Comparison of ENCODE assay signal across 8 mouse cellular contexts in the genomic region with DNA sequence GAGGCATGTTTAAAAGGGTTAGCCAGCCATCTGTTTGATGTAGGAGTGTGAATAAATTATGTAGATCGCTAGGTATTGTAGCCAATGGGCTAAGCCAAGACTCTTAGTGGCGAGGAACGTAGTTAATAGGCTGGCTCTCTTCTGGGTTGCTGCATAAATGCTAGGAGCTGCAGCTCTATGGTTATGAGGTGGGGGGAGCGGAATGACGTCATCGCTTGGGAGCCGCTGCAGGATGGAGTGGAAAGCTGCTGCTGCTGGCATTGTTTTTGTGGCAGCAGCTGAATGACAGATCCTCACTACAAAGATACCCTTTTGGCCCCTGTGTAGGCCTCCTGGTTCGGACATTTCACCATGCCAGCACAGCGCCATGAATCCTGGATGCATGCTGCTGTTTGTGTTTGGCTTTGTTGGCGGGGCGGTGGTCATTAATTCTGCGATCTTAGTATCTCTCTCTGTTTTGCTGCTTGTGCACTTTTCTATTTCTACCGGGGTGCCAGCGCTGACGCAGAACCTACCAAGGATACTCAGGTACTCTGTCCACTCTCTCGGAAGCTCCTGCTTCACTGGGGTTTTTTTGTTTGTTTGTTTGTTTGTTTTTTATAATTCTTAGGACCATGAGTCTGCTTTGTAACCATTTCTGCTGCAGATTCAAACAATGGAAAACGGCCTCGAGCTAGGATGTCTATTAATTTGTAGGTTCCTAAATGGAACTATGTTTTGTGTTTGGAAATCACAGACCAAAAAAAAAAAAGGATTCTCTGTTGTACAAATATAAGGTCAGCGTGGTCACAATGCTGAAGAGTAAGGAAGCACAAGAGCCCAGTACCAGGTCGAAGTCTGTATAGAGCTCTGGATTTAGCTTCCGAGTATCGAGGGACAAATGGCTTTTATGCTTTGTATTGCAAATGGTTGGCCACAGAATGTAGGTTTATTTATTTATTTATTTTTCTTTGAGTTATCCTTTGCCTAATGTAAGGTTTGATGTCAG. TPM values are rescaled to one million over a fixed set of nuclear protein-coding genes. Genes with fewer than 3 reads are reported as not detected.
A peak's percentile ranks its signal among the peaks of the same experiment; 100 is the strongest.
DNase-seq lines count a peak whose midpoint lies in the region; ATAC-seq lines count a peak whose summit lies in the region.

No protein-coding gene starts in this region.

- no peaks in the 10 kb centered on the region for H3K27me3 ChIP-seq in forebrain, embryonic 10.5 days (ENCODE audit: poor library complexity, severe bottlenecking)
- H3K27me3 ChIP-seq in heart, embryonic 11.5 days (ENCODE audit: control insufficient read depth, insufficient read depth, low read length): no peaks in the 10 kb centered on the region
- H3K27me3 ChIP-seq in kidney, embryonic 14.5 days (ENCODE audit: control insufficient read depth, insufficient read depth, low read length): no peaks in the 10 kb centered on the region
- H3K27me3 ChIP-seq in limb, embryonic 12.5 days: no peaks in the 10 kb centered on the region
- H3K27me3 ChIP-seq in midbrain, embryonic 15.5 days (replicated peaks): no peaks in the 10 kb centered on the region

- H3K4me3 ChIP-seq in forebrain, embryonic 10.5 days: peak overlapping the region; percentile 65
- peak overlapping the region; percentile 51 for H3K4me3 ChIP-seq in heart, embryonic 11.5 days (ENCODE audit: low read depth, low read length)
- H3K4me3 ChIP-seq in kidney, embryonic 14.5 days (ENCODE audit: low read length): peak overlapping the region; percentile 59
- H3K4me3 ChIP-seq in limb, embryonic 12.5 days (replicated peaks): peak overlapping the region; percentile 58
- H3K4me3 ChIP-seq in midbrain, embryonic 15.5 days: peak overlapping the region; percentile 51

- ATAC-seq in heart, embryonic 11.5 days (replicated peaks; ENCODE audit: insufficient number of reproducible peaks, low FRiP score, low TSS enrichment): peak; percentile 80
- ATAC-seq in kidney, embryonic 14.5 days (ENCODE audit: low FRiP score, low TSS enrichment): peak; percentile 99
- ATAC-seq in limb, embryonic 12.5 days (ENCODE audit: insufficient number of reproducible peaks, insufficient read depth, low FRiP score, low TSS enrichment, low read depth): peak; percentile 98
- peak; percentile 99 for ATAC-seq in midbrain, embryonic 15.5 days (replicated peaks)

- H3K9me3 ChIP-seq in forebrain, embryonic 10.5 days: no peaks in the 10 kb centered on the region
- no peaks in the 10 kb centered on the region for H3K9me3 ChIP-seq in heart, embryonic 11.5 days (replicated peaks; ENCODE audit: control insufficient read depth, low read length)
- no peaks in the 10 kb centered on the region for H3K9me3 ChIP-seq in kidney, embryonic 14.5 days (ENCODE audit: control insufficient read depth, low read length)
- H3K9me3 ChIP-seq in limb, embryonic 12.5 days: no peaks in the 10 kb centered on the region
- H3K9me3 ChIP-seq in midbrain, embryonic 15.5 days: no peaks in the 10 kb centered on the region

- peaks cover 17% of the 10 kb centered on the region for H3K36me3 ChIP-seq in forebrain, embryonic 10.5 days (replicated peaks)
- peaks cover 8% of the 10 kb centered on the region; the same call in 1 of the 2 replicates for H3K36me3 ChIP-seq in heart, embryonic 11.5 days (ENCODE audit: control insufficient read depth, insufficient read depth, low read length)
- H3K36me3 ChIP-seq in kidney, embryonic 14.5 days (ENCODE audit: control insufficient read depth, insufficient read depth, low read length): peaks cover 9% of the 10 kb centered on the region; the same call in 1 of the 2 replicates
- peaks cover 10% of the 10 kb centered on the region for H3K36me3 ChIP-seq in limb, embryonic 12.5 days
- H3K36me3 ChIP-seq in midbrain, embryonic 15.5 days (replicated peaks): no peaks in the 10 kb centered on the region; the same call in none of the 2 replicates

- peak overlapping the region; percentile 65 for H3K4me2 ChIP-seq in heart, embryonic 11.5 days
- H3K4me2 ChIP-seq in kidney, embryonic 14.5 days (replicated peaks; ENCODE audit: low read depth, low read length): peak overlapping the region; percentile 73
- H3K4me2 ChIP-seq in limb, embryonic 12.5 days: peak overlapping the region; percentile 76
- H3K4me2 ChIP-seq in midbrain, embryonic 15.5 days: peak overlapping the region; percentile 54

- 5% methylated on average over 22 of the region's 22 CpGs for WGBS in forebrain, embryonic 10.5 days
- 11% methylated on average over 22 of the region's 22 CpGs for WGBS in heart, embryonic 11.5 days (ENCODE audit: insufficient replicate concordance)
- WGBS in kidney, embryonic 14.5 days: 2% methylated on average over 22 of the region's 22 CpGs
- 4% methylated on average over 22 of the region's 22 CpGs for WGBS in limb, embryonic 12.5 days
- WGBS in midbrain, embryonic 15.5 days: 2% methylated on average over 22 of the region's 22 CpGs

- peak; percentile 17 for DNase-seq in thymus, postnatal 4 days
- DNase-seq in thymus, postnatal 25 days: no peak
- peak; percentile 95 for DNase-seq in forebrain, embryonic 10.5 days (ENCODE audit: extremely low spot score, low spot score)
- DNase-seq in telencephalon, adult 2 months (ENCODE audit: low read depth, low spot score): peak; percentile 98

- H3K9ac ChIP-seq in heart, embryonic 11.5 days (ENCODE audit: low read depth, low read length): peak overlapping the region; percentile 63
- peak overlapping the region; percentile 69 for H3K9ac ChIP-seq in kidney, embryonic 14.5 days (ENCODE audit: low read depth, low read length)
- H3K9ac ChIP-seq in limb, embryonic 12.5 days (replicated peaks): peak overlapping the region; percentile 73
- peak overlapping the region; percentile 58 for H3K9ac ChIP-seq in midbrain, embryonic 15.5 days

- peak overlapping the region; percentile 92 for H3K27ac ChIP-seq in forebrain, embryonic 10.5 days
- peak overlapping the region; percentile 60 for H3K27ac ChIP-seq in heart, embryonic 11.5 days (ENCODE audit: low read depth, low read length)
- H3K27ac ChIP-seq in kidney, embryonic 14.5 days (ENCODE audit: low read depth, low read length): peak overlapping the region; percentile 71
- peak overlapping the region; percentile 84 for H3K27ac ChIP-seq in limb, embryonic 12.5 days
- peak overlapping the region; percentile 92 for H3K27ac ChIP-seq in midbrain, embryonic 15.5 days

- peaks cover 60% of the 10 kb centered on the region for H3K4me1 ChIP-seq in forebrain, embryonic 10.5 days
- H3K4me1 ChIP-seq in heart, embryonic 11.5 days (ENCODE audit: control insufficient read depth, insufficient read depth, low read length): no peaks in the 10 kb centered on the region
- no peaks in the 10 kb centered on the region for H3K4me1 ChIP-seq in kidney, embryonic 14.5 days (ENCODE audit: control insufficient read depth, insufficient read depth, low read length)
- H3K4me1 ChIP-seq in limb, embryonic 12.5 days (replicated peaks): 0 out of 2 replicates have a peak, but pooled peaks cover 2% of the 10 kb centered on the region
- H3K4me1 ChIP-seq in midbrain, embryonic 15.5 days: peaks cover 20% of the 10 kb centered on the region

RNA-seq across cellular contexts. Expression of a gene that starts 48.4 kb away (rescaled TPM):
- 51.3 and 51.5 TPM in 2 replicates for polyA plus RNA-seq in forebrain, embryonic 10.5 days (2016; fragmentation: Nextera tagmentation; extraction: Ambion mirVana)
- 38.1 and 40.4 TPM in 2 replicates for polyA plus RNA-seq in heart, embryonic 11.5 days (2014; fragmentation: Nextera tagmentation; extraction: Ambion mirVana)
- polyA plus RNA-seq in kidney, embryonic 14.5 days (2014; fragmentation: Nextera tagmentation; extraction: Ambion mirVana): 45.6 and 55.1 TPM in 2 replicates
- polyA plus RNA-seq in limb, embryonic 12.5 days (2016; fragmentation: Nextera tagmentation; extraction: Ambion mirVana): 45.2 and 53.8 TPM in 2 replicates
- polyA plus RNA-seq in midbrain, embryonic 15.5 days (2015; fragmentation: Nextera tagmentation; extraction: Ambion mirVana): 85.5 and 88.9 TPM in 2 replicates
